Mouse (Mus musculus): ENCODE results near the gene Prdm10.

Gene Prdm10

DNA sequence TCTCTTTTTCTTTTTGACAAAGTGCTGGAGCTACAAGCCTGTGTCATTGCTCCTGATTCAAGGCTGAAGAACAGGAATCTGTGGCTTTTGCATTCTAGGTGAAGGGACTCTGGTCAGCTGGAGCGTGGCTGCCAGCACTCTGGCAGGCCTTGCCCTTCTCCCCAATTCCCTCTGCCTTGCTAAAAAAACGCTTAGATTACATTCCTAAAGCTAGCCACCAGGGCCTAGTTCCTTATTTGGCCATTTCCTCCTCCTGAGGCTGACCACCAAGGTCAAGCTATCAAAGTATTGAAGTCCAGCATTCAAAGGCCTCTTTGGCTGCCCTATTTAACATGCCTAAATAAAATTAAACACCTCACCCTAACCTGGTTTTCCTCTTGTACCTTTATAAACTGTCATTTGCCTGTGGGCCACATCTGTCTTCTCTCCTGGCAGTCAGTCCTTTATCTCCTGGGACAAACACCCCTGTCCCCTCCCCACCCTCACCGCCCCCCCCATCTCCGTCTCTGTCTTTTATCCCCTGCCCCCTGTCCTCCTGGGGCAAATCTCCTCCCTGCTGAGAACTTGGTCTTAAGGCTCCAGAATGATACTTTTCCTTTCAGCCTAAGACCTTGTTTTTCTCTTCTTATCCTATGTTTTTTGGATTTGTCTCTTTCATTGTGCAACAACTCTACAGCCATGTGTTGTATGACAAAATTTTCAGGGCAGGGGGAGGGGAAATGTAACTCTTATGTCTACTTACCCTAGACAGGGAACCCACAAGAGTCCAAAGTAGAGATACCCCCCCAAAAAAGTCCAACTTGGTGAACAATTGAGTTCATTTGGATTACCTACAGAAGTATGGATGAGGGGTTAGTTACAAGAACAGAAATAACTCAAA lies 17.9 kb upstream of the Prdm10 start:
- DNase-seq (ENCODE audit: low spot score), result no peak

GRCm38 (mm10) chr9:31266013-31266659 lies 14.2 kb upstream of the Prdm10 start:
- no peak for DNase-seq (ENCODE audit: low spot score)

DNA sequence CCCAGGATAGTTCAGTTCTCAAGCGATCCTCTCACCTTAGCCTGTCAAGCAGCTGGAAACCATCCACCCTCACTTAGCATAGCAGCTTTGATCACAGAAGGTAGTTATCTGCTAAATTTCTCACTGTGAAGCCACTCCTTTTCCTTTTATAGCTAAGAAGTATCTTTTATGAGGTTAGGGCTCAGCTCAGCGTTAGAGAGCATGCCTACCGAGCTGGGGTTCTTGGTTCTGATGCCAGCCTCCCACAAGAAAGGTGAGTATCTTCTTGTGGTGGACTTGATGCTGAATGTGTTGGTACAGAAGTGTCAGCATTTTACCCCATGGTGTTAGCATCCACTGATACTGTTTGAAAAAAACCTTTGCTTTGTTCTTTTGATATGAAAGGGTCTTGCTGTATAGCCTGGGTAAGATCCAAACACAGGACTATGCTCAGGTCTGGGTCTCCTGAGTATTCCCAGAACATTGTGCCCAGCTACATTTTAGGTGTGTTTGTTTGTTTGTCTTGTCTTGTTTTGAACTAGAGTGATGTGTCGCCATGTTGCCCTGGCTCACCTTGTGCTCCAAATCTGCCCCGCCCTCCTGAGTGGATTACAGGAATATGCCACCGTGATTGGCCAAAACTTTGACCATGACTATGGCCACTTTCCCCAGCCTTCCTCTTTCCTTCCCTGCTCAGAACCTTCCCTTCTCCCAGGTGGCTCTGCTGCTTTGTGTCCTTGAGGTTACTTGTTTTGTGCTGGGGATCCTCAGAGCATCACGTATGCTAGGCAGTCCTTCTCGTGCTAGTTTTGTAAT lies 8.9 kb upstream of the Prdm10 start:
- DNase-seq (ENCODE audit: low spot score), result no peak

GRCm38 (mm10) chr9:31272160-31272559 lies 8.2 kb upstream of the Prdm10 start:
- DNase-seq (ENCODE audit: low spot score), result no peak

DNA sequence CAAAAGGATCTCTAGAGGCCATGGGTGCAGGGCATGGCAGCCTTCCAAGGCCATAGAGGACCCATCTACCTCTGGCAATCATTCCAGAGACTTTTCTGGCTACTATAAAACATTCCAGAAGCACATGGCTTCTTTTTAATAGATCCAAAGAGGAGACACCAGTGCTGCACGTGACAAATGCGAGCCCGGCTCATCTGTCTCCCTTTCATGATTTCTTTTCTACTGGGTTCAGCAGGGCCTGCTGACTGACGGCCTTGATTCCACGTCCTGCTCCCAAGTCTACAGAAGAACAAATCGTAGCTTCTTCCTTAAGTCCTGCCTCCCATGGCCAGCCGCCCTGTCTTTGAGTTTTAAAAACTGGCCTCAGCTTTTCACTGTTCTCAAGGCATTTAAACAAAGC lies 1.7 kb upstream of the Prdm10 start:
- no peak for DNase-seq (ENCODE audit: low spot score)

- no peak for DNase-seq (ENCODE audit: low spot score)
Measured at GRCm38 (mm10) chr9:31279306-31279705, 1.0 kb upstream of the Prdm10 start.

DNA sequence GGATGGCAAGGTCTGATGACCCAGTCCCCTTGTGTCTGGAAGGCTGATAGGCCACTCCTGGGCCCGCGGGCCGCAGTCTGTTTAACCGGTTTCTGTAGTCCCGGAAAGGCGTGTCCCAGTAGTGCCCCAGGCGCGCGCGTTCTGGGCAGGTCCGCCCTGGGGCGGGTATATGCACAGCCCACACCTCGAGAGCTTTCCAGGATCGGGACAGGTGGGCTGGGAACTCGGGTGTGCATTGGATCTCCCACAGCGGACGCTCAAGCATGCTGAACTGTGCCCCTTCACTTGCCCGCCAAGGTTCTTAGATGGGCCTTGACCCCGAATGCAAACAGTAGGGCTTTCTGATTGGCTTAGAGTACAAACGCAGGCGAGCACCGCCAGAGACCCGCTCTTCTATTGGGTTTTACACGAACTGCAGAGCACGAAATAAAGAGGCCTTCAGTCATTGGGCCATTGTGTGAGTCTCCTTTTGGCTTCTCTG lies 413 bp upstream of the Prdm10 start:
- DNase-seq (ENCODE audit: low spot score), result peak; percentile 78

DNA sequence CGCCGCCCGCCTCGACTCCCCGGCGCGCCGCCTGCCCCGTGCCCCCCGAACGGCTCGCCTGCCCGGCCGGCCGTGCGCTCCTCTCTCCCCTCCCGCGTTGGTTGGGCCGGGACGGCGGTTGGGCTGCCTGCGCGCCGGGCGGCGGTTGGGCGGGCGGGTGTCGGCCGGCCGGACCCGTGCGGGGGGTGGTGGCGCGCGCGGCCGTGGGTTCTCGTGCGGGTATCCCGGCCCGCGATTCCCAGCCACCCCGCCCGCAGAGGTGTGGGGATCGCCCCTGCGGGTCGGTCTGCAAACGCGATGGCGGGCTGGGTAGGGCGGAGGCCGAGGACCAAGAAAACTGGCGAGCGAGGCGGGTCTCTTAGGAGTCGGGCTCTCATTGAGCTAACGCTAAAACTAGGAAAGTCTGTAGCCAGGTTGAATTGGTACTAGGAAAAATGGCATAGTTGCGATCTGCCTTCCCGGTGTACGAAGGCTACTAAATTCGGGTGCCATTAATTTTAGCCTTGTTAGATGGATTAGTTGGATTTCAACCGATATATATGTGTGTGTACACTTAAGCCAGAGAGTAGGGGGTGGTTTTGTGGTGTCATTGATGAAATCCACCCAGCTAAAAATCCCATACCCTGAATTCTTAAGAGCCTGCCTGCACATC lies 799 bp downstream of the Prdm10 start:
- DNase-seq (ENCODE audit: low spot score), result peak; percentile 89

DNA sequence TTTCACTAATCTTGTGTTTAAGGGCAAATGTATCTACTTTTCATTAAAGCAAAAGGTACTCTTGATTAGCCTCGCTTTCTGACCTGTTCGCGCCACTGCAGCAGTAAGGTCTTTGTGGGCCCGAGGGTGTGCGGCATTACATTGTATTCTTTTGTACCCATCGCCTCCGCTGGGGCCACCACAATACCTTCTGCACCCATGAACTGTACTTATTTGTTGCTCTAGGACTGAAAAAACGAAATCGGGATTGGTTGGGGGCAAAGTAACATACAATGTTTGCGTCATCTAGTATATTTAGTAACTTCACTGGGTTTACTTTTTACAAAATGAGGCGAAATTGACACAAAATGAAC lies 1.3 kb downstream of the Prdm10 start:
- DNase-seq (ENCODE audit: low spot score), result peak; percentile 50

DNA sequence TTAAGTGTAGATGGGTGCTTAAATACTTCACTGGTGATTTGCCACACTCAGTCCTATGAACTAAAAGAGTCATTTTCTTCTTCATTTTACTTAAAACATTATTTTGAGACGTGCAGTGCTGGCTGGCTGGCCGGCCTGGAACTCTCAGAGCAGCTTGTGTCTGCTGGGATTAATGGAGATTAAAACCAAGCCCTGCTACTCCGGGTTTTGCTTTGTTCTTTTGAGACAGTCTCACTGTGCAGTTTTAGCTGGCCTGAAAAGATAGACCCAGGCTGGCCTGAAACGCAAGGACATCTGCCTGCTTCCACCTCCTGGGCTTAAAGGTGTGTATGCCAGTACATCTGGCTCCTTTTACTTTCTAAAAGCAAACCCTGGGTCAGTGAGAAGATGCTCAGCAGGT lies 2.2 kb downstream of the Prdm10 start:
- no peak for DNase-seq (ENCODE audit: low spot score)

DNA sequence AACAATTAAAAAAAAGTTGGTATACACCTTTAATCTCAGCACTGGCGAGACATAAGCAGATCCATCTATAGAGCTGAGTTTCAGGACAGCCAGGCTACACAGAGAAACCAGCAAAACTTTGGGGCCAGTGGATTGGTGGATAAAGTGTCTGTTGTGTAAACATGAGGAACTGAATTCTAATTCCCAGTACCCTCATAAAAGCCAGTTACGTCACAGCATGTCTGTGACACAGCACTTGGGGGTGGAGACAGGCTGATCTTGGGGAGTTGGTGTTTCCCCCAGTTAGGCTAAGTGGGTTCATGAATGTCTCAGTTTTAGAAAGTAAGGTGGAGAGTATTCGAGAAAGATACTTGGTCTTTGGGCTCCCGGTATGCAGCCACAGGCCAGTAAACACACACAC lies 2.7 kb downstream of the Prdm10 start:
- DNase-seq (ENCODE audit: low spot score), result no peak

DNA sequence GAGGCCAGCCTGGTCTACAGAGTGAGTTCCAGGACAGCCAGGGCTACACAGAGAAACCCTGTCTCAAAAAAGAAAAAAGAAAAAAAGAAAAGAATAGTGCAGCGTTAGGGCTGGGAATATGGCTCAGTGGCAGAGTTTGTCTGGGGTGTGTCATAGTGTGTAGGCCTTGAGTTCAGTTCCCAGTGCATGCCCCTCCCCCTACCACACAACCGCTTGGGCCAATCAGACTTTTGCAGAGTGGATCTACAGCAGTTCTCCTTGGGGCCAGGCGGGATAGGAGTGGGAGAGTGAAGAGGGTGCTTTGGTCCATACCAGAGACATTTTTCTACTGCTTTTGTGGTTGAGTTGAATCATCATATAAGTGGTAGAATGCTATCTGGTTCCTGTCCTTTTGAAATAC lies 3.6 kb downstream of the Prdm10 start:
- no peak for DNase-seq (ENCODE audit: low spot score)

DNA sequence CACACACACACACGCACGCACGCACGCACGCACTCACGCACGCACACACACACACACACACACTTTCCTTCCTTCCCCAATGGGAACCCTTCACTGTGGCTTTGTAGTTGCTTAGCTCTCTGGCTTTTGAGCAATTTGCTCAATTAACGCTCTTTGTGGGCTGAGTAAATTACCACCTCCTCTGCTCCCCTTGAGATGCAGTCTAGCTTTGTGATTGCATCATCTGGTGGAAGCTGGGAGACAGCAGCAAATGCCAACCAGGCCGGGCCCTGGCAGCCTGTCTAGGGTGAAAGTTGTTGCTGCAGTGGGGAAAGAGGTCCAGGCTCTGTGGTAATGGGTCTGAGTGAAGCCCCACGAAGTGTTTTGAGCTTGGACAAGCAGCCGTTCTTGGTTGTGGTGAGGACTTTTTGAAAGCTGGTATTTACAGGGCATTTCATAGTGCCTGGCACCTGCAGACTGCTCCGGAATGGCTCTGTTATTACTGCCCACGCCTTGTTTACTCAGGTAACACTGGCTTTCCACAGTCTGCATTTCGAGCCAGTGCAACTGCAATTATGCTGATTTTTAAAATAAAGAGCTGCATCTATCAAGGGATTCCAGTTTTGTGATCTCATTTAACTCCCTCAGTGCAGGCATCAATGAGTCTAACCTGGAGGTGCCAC lies 10.0 kb downstream of the Prdm10 start:
- DNase-seq (ENCODE audit: low spot score), result no peak

DNA sequence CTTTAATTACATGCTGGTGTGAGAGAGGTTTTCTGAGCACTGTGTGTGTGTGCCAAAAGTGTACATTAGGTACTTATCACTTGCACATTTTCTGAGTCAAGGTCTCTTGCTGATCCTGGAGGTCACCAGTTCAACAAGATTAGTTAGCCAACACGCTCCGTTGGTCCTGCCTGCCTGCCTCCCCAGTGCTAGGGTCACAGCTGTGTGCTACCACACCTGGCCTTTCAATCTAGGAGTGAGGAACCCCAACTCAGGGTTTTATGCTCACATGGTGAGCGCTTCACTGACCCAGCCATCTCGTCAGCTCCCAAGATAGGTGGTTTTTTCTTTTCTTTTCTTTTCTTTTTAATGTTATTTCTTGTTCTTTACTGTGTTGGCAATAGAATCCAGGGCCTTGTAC lies 11.6 kb downstream of the Prdm10 start:
- no peak for DNase-seq (ENCODE audit: low spot score)

DNA sequence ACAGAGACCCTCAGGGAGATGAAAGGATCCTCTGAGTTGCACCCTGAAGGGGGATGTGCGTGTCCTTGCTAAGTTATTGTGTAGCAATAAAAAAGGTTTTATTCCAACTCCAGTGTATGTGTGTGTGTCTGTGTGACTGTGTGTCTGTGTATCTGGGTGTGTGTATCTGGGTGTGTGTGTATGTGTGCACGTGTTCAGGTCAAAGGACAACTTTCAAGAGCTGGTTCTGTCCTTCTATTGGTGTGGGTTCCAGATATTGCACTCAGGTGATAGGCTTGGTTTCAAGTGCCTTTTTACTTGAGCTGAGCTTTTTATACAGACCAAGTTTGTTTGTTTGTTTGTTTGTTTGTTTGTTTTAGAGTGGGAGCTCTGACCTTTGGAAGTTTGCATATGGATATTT lies 12.9 kb downstream of the Prdm10 start:
- DNase-seq (ENCODE audit: low spot score), result no peak

DNA sequence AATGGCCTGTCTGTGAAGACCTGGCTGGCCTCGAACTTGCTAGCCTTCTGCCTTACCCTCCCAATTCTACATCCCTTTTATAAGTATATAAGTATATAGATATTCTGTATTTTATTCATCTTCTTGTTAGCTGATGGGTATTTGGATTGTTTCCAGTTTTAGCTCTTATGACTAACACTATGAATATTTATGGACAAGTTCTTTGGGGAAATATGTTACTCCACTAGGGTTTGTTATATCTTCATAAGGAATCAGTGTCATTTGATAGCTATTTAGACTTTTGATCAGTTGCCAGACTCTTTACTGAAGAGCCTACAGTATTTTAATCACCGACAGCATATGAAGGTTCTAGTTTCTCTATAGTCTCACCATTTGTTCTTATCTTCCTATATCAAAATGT lies 15.0 kb downstream of the Prdm10 start:
- no peak for DNase-seq (ENCODE audit: low spot score)

- no peak for DNase-seq (ENCODE audit: low spot score)
Measured at GRCm38 (mm10) chr9:31296293-31296692, 16.0 kb downstream of the Prdm10 start.

DNA sequence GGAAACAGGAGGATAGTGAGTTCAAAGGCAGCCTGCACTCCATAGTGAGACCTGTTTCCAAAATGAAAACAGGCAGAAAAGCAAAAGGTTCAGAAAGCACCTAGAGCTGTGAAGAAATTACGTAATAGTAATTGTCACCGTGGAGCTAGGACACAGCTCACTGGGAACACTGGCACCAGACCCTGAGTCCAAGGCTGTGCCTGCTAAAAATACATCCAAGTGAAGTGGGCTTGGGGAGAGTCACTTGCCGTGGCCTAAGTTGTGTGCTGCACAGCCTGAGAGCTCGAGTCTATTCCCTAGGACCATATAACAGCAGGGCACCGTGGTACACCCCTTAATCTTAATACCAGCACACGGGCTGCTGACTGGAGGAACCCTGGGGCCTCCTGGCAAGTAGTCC lies 18.4 kb downstream of the Prdm10 start:
- no peak for DNase-seq (ENCODE audit: low spot score)

GRCm38 (mm10) chr9:31300525-31300924 lies 20.2 kb downstream of the Prdm10 start:
- DNase-seq (ENCODE audit: low spot score), result no peak

- DNase-seq (ENCODE audit: low spot score), result no peak
Measured at GRCm38 (mm10) chr9:31301107-31301506, 20.8 kb downstream of the Prdm10 start.

DNA sequence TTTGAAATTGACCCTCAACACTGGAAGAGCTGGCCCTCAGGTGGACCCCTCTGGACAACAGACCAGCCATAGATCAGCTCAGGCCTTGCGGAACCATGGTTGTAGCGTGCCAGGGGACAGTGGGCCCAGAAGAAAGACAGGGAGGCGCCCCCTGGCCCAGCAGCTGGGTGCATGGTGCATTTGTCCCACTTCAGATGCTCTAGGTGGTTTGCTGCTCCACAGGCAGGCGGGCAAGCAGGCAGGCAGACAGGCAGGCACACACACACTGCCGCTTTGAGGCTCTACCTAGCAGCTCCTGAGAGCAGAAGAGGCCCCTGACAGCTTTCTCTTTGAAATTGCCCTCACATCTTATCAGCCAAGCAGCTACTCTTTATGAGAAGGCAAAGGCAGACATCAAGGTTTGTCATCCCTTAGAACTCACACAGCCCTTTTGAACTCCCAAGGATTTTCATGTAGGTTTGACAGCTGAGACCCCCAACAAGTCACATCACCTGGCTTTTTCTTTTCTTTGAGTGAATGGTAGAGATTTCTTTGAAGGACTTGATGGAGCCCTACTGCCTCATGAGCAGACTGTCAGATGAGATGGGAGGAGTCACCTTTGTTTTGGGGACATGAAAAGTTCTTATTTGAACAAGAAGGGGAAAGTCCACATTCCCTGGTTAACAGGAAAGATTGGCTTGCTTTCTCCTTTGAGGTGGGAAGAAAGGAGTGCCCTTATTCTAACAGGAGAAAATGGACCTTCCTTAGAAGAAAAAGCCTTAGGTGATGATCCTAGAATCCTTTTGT lies 21.4 kb downstream of the Prdm10 start:
- DNase-seq (ENCODE audit: low spot score), result no peak
